Mouse (Mus musculus) hematopoietic stem cell, adult 5-6 weeks (primary cell): ENCODE data around the gene Gm49368. TPM values are rescaled to one million over a fixed set of nuclear protein-coding genes. Genes with fewer than 3 reads are reported as not detected.

Source experiments
- ATAC-seq, 2 experiments: fragments of 125-278 bp in 1 of 2; replicated peaks in 1 of 2; 2 replicates each; pipeline ENCODE4 v1.8.0; 2016 to 2017; ENCODE audit warnings: inconsistent platforms in 2 of 2, mild to moderate bottlenecking in 2 of 2, moderate number of reproducible peaks in 2 of 2, low read depth in 1 of 2, moderate TSS enrichment in 1 of 2; ENCODE audit not compliant: low FRiP score in 2 of 2, poor library complexity in 2 of 2, severe bottlenecking in 2 of 2, insufficient read depth in 1 of 2, low TSS enrichment in 1 of 2
- total RNA-seq: library from RNA; stranded (forward); fragments of 172-1452, 232-1000 nt; gene quantifications from 2 replicates; pipeline ENCODE4 v1.2.3, GENCODE M21; 2017

Gene Gm49368
- total RNA-seq, 1 experiment from 2014 or later, result not detected

- peak; percentile 82 to 92 for ATAC-seq
These were observed 13.7 kb upstream of the Gm49368 start for GRCm38 (mm10) chr7:128048819-128049218.

- no peak for ATAC-seq
These were observed 13.2 kb upstream of the Gm49368 start for GRCm38 (mm10) chr7:128049254-128049653.

- peak; percentile 9 to 60; a peak in 2 of 4 replicates for ATAC-seq
These were observed 11.7 kb upstream of the Gm49368 start for GRCm38 (mm10) chr7:128050739-128051138.

DNA sequence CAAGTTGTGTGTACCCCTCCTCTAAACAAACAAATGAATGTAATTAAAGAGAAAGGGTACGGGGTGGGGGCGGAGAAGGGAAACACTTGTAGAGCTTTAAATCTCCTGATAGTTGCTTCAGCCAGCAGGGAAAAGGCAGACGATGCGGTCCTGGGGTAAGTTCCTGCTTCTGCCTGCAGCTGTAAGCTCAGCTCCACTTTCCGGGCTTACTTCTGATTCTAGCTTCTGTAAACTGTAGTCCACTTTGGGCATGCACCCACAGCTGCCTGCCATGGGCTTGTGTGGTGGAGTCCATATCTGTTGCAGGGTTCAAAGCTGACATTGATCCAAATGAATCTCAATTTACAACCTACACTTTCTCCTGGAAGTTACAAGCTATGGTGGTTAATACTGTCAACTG lies 9.4 kb upstream of the Gm49368 start:
- ATAC-seq, result no peak

DNA sequence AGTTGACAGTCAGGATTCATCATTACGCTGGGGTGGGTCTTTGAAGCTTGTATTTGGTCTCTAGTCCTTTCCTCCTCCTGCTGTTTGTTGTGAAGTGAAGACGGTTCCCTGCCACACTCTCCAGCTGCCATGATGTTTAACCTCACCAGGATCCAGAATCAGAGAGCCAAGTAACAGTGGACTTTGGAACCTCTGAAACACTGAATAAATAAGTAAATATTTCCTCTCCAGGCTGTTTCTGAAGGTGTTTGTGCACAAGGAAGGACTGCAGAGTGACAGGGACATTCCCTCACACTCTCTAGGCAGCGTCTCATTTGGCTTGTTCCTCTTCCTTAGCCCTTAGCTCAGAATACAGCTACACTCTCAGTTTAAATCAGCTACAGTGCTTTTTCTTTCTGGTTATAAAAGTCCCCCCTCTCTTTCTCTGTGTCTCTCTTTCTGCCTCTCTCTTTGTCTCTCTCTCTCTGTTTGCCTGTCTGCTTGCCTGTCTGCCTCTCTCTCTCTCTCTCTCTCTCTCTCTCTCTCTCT lies 5.5 kb upstream of the Gm49368 start:
- ATAC-seq, result no peak

- no peak for ATAC-seq
These were observed 4.6 kb upstream of the Gm49368 start for GRCm38 (mm10) chr7:128057860-128058259.

DNA sequence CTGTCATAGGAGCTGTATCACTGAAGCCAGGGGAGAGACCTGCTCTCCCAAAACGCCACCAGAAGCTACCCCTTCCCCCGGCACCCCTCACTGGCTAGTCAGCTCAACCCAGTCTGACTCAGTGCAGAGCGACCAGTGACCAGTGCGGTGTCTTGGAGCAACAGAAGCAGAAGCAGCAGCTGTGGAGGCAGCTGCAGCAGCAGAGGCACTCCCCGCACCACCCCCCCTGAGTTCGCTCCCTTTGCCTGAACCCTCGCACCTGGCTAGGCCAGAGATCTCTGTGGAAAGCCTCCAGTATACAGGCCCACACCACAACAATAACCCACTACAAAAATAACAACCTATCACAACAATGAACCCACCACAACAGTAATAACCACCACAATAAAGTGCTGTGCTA lies 3.9 kb upstream of the Gm49368 start:
- peak; percentile 39 to 46; a peak in 2 of 4 replicates for ATAC-seq

GRCm38 (mm10) chr7:128059091-128059490 lies 3.4 kb upstream of the Gm49368 start:
- ATAC-seq, result 0 out of 4 replicates have a peak, but pooled peaks of 1 of the 2 experiments have one; percentile 34

DNA sequence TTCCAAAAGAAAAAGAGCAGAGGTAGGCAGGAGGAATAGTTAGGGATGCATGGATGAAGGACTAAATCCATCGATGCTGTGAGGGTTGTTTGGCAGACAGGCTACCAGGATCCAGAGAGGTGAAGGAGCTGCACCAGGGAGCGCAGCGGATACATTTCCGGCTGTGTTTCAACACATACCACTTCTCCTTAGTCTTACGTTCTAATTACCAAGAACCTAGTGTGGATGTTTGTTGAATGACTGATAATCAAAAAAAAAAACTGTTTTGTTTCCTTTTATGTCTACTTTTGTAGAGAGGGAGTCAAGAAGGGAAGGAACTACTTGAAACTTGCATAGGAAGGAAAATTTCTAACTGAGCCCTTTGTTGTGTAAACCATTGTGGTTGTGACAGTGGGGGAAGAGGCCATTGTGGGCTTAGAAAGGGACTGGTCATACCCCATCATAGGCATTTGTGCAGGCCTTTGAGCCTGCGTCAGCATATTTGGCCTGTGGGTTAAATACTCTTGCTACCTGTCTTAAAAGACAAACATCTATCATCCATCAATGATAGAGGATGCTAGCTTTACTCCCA lies 813 bp downstream of the Gm49368 start:
- ATAC-seq, result peak in 1 of 2 experiments; percentile 43; a peak in 1 of 4 replicates

DNA sequence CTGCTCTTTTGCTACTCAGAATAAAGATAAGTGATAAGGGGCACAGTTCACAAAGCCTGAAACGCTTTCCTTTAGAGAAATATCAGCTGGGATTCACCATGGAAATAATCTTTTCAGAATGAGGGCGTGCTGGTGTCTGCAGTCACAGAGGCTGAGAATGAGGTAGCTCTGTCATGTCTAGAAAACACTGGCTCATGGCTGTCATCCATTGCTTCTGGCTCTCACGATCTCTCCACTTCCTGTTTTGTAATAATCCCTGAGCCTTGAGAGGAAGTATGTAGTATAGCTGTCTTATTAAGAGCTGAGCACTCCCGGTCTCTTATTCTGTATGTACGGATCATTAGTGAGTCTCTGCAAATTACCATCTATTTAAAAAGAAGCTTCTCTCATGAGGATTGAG lies 3.1 kb downstream of the Gm49368 start:
- ATAC-seq, result peak; percentile 54 to 65; a peak in 2 of 4 replicates

- peak in 1 of 2 experiments; percentile 55; a peak in 1 of 4 replicates for ATAC-seq
These were observed 5.4 kb downstream of the Gm49368 start for GRCm38 (mm10) chr7:128067847-128068246.

DNA sequence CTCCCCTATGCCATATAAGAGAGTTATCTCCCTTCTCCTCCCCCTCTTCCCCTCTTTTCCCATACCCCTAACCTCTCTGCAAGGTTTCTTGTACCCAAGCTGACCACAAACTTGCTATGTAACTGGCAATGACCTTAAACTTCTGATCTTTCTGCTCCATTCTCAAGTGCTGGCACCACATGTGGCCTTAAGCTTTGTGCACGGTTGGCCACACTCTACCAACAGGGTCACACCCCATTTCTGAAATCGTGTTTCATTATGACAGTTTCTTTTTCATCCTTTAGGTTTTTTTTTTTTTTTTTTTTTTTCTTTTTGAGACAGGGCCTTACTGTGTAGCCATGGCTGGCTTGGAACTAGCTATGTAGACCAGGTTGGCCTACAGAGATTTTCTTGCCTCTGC lies 7.4 kb downstream of the Gm49368 start:
- ATAC-seq, result no peak

DNA sequence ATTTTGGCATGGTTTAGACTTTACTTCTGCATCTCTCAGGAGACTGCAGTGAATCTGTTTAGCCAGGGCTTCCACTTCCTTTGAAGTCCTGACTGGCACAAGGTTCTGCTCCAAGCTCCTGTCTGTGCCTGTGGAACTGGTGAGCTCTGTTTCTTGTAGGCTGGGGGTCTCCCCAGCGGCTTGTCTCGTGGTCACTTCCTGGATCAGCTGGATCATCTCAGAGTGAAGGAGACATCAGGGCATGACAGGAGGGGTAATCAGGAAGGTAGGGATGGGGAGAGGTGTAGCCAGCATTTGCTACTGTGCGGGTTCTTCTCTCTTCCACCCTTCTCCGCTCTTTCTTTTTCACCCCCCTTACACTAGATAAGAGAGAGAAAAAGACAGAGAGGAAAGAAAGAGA lies 9.3 kb downstream of the Gm49368 start:
- no peak for ATAC-seq

DNA sequence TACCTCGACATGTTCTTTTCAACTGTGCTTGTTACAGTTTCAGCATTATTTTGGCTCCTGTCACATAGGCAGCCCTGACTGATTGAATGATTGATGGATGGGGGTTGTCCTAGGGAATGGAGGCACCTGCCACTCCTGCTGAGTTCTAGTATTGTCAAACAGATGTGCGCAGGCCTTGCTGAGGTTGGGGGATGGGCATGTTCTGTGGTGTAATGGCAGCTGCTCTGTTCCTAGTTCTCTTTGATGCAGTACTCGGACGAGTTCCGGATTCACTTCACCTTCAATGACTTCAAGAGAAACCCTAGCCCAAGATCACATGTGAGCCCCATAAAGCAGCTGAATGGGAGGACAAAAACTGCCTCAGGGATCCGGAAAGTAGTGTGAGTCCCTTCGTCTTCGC lies 17.5 kb downstream of the Gm49368 start:
- no peak for ATAC-seq

DNA sequence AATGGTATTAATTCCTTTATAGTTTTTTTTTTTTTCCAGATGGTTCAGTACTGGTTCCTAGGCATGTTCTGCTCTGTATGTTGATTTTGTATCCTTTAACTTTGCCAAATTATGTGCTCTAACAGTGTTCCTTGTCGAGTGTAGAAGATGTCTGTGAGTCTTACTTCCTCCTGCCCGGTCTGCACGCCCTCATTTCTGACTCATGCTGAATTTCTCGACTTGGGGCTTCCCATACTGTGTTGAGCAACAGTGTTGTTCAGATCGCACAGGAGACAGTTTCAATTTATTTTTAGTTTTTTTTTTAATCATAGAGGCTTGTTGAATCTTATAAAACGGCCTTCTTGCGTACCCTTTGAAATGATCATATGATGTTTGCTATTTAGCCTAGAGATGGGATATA lies 26.7 kb downstream of the Gm49368 start:
- ATAC-seq, result peak; percentile 60 to 62

DNA sequence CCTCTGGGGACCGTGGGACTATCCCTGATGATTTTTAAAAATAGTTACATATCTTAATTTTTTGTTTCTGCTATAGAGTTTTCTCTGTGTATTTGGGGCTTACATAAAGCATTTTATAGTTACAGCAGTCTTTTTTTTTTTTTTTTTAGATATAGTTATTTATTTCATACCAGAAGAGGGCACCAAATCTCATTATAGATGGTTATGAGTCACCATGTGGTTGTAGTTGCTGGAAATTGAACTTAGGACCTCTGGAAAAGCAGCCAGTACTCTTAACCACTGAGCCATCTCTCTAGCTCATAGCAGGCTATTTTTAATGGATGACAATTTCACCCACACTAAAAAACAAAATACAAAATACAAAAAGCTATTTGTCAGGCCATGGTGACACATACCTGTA lies 35.7 kb downstream of the Gm49368 start:
- no peak for ATAC-seq

DNA sequence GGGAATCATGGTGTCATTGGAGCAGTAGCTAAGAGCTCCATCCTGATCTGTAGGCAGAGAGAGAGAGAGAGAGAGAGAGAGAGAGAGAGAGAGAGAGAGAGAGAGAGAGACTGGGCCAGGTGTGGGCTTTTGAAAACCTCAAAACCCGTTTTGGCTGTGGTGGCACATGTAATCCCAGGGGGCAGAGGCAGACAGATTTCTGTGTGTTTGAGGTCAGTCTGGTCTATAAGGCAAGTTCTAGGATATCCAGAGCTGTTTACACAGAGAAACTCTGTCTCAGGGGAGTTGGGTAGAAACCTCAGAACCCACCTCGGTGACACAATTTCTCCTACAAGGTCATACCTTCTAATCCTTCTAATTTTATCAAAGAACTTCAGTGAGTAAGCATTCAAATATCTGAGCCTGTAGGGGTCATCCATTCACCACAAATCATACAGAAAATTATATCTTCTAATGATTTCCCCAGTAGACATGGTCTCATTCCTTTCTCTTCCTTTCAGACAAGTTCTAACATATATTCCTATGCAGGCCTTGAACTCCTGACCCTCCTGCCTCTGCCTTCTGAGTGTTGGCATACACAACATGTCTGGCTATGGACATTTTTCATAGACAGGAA lies 38.4 kb downstream of the Gm49368 start:
- ATAC-seq, result no peak

DNA sequence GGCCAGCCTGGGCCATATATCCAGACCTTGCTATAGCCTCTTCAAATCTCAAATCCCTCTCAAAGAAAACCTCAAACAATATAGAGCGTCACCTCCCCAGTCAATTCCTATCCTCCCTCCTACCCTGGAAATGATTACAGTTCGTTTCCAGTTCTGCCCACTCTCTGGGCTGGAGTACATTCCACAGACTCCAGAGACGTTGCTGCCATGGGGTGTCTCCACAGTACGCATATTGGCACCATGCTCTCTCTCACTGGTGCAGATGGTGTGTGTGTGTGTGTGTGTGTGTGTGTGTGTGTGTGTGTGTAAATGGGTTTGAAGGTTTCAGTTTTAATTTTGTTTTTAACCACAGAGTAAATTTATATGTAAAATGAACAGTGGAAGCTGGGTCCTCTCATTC lies 42.8 kb downstream of the Gm49368 start:
- ATAC-seq, result no peak; a peak in 1 of 4 replicates

- no peak for ATAC-seq
These were observed 45.0 kb downstream of the Gm49368 start for GRCm38 (mm10) chr7:128107462-128107861.
